Mouse (Mus musculus) G1E (cell line): Measurements from ENCODE around the gene Ptprt.

Source experiments
- CTCF ChIP-seq: IDR thresholded peaks from 2 replicates; pipeline ENCODE4 v1.5.1; 2012; ENCODE audit warnings: low read depth, low read length, inconsistent platforms, mixed read lengths
- GATA1 ChIP-seq: IDR thresholded peaks from 2 replicates; pipeline ENCODE4 v1.6.1; 2012; ENCODE audit warnings: borderline replicate concordance, low read length, inconsistent platforms, mixed read lengths
- GATA2 ChIP-seq: IDR thresholded peaks from 2 replicates; pipeline ENCODE4 v1.6.1; 2012; ENCODE audit warnings: low read depth, low read length, inconsistent platforms, borderline replicate concordance
- POLR2AphosphoS5 ChIP-seq: IDR thresholded peaks from 2 replicates; pipeline ENCODE4 v1.6.1; 2012; ENCODE audit warnings: low read depth, low read length, inconsistent platforms; ENCODE audit not compliant: insufficient replicate concordance
- TAL1 ChIP-seq: conservative IDR thresholded peaks from 2 replicates; pipeline ENCODE4 v1.6.1; 2012; ENCODE audit warnings: low read depth, low read length, inconsistent platforms, mixed read lengths

- no peak for TF ChIP-seq GATA2
- TF ChIP-seq CTCF: no peak
- no peak for TF ChIP-seq TAL1
- no peak for TF ChIP-seq POLR2AphosphoS5
- no peak for TF ChIP-seq GATA1
These were observed 802.1 kb downstream of the Ptprt start for GRCm38 (mm10) chr2:161858813-161859212.
